15 mouse cellular contexts compared by ENCODE assay signal in genomic region chr5:51584987-51585386, GRCm38 (mm10). TPM values are rescaled to one million over a fixed set of nuclear protein-coding genes. Genes with fewer than 3 reads are reported as not detected.
DNase-seq lines count a peak whose midpoint lies in the region; ATAC-seq lines count a peak whose summit lies in the region.
"Had no signal": no experiment of that assay in that cellular context is flagged by ENCODE, and none has a peak within 500 bp of the region (broad histone marks: within the 10 kb centered on the region; RNA-seq: fewer than 3 reads in every experiment).

No protein-coding gene starts in this region.

- no peaks in the 10 kb centered on the region for H3K27me3 ChIP-seq in neural tube, embryonic 11.5 days (ENCODE audit: control insufficient read depth, insufficient read depth, low read length)
- no peaks in the 10 kb centered on the region for H3K27me3 ChIP-seq in intestine, embryonic 16.5 days (replicated peaks; ENCODE audit: control insufficient read depth, insufficient read depth, low read length)
- no peaks in the 10 kb centered on the region for H3K27me3 ChIP-seq in stomach, embryonic 16.5 days (ENCODE audit: control insufficient read depth, insufficient read depth, low read length)
- H3K27me3 ChIP-seq in heart, embryonic 12.5 days (replicated peaks) = no peaks in the 10 kb centered on the region
- H3K27me3 ChIP-seq: embryonic facial prominence, embryonic 12.5 days; neural tube, embryonic 15.5 days had no signal

- peak; percentile 22 for DNase-seq in adrenal gland, postnatal 14 days
- no peak for DNase-seq in adrenal gland, postnatal 25 days
- DNase-seq in neural tube, embryonic 11.5 days (ENCODE audit: low spot score) = peak; percentile 23
- no peak for DNase-seq in neural tube, embryonic 10.5 days (ENCODE audit: extremely low spot score, low spot score)
- no peak for DNase-seq in left cerebral cortex, postnatal 10 days (ENCODE audit: extremely low spot score in 1 of 2, low spot score in 2 of 2)
- DNase-seq: cerebellum, adult 9-11 months; gastrocnemius, postnatal 14 days; lung, embryonic 14.5 days; thymus, postnatal 4 days had no signal

- no peaks in the 10 kb centered on the region for H3K36me3 ChIP-seq in neural tube, embryonic 11.5 days (ENCODE audit: control insufficient read depth, insufficient read depth, low read length)
- no peaks in the 10 kb centered on the region for H3K36me3 ChIP-seq in intestine, embryonic 16.5 days (ENCODE audit: control insufficient read depth, insufficient read depth, low read length)
- H3K36me3 ChIP-seq in stomach, embryonic 16.5 days (ENCODE audit: control insufficient read depth, insufficient read depth, low read length) = no peaks in the 10 kb centered on the region
- H3K36me3 ChIP-seq in heart, embryonic 12.5 days = no peaks in the 10 kb centered on the region
- H3K36me3 ChIP-seq: embryonic facial prominence, embryonic 12.5 days; heart, embryonic 10.5 days; neural tube, embryonic 15.5 days had no signal

- no peaks in the 10 kb centered on the region; the same call in 1 of the 2 replicates for H3K4me1 ChIP-seq in neural tube, embryonic 11.5 days (ENCODE audit: control insufficient read depth, insufficient read depth, low read length)
- H3K4me1 ChIP-seq in intestine, embryonic 16.5 days (ENCODE audit: control insufficient read depth, insufficient read depth, low read length) = peaks cover 3% of the 10 kb centered on the region
- peaks cover 9% of the 10 kb centered on the region for H3K4me1 ChIP-seq in stomach, embryonic 16.5 days (ENCODE audit: control insufficient read depth, insufficient read depth, low read length)
- H3K4me1 ChIP-seq in heart, embryonic 12.5 days (replicated peaks) = peaks cover 22% of the 10 kb centered on the region
- H3K4me1 ChIP-seq: embryonic facial prominence, embryonic 12.5 days had no signal

- no peak for ATAC-seq in neural tube, embryonic 11.5 days (ENCODE audit: insufficient read depth, low FRiP score, low TSS enrichment)
- peak; percentile 80 for ATAC-seq in intestine, embryonic 16.5 days
- ATAC-seq in stomach, embryonic 16.5 days (ENCODE audit: insufficient read depth, low FRiP score) = no peak
- no peak for ATAC-seq in heart, embryonic 12.5 days (ENCODE audit: insufficient number of reproducible peaks, low FRiP score)

- intact Hi-C loops in left cerebral cortex, postnatal 10 days (cut with DNase I) = no loop called here

- no peak overlapping the region for H3K27ac ChIP-seq in neural tube, embryonic 11.5 days (ENCODE audit: low read depth, low read length)
- peak overlapping the region; percentile 11; the same call in 1 of the 2 replicates for H3K27ac ChIP-seq in intestine, embryonic 16.5 days (ENCODE audit: low read length)
- H3K27ac ChIP-seq in stomach, embryonic 16.5 days (ENCODE audit: low read length) = peak overlapping the region; percentile 38; the same call in 1 of the 2 replicates
- H3K27ac ChIP-seq in heart, embryonic 12.5 days (ENCODE audit: poor library complexity, severe bottlenecking) = no peak overlapping the region
- H3K27ac ChIP-seq: embryonic facial prominence, embryonic 12.5 days; heart, embryonic 10.5 days; neural tube, embryonic 15.5 days had no signal

- no peak overlapping the region for H3K4me2 ChIP-seq in neural tube, embryonic 11.5 days (ENCODE audit: low read depth)
- no peak overlapping the region for H3K4me2 ChIP-seq in intestine, embryonic 16.5 days (ENCODE audit: low read depth, low read length)
- H3K4me2 ChIP-seq in stomach, embryonic 16.5 days (ENCODE audit: low read depth, low read length) = peak overlapping the region; percentile 13; the same call in 1 of the 2 replicates
- no peak overlapping the region for H3K4me2 ChIP-seq in heart, embryonic 12.5 days
- H3K4me2 ChIP-seq: embryonic facial prominence, embryonic 12.5 days; lung, embryonic 14.5 days; neural tube, embryonic 15.5 days had no signal

- no peaks in the 10 kb centered on the region for H3K9me3 ChIP-seq in neural tube, embryonic 11.5 days (ENCODE audit: control insufficient read depth, low read length)
- H3K9me3 ChIP-seq in intestine, embryonic 16.5 days (ENCODE audit: control insufficient read depth, low read length) = no peaks in the 10 kb centered on the region
- no peaks in the 10 kb centered on the region for H3K9me3 ChIP-seq in stomach, embryonic 16.5 days (replicated peaks; ENCODE audit: control insufficient read depth, low read length)
- H3K9me3 ChIP-seq in heart, embryonic 12.5 days (replicated peaks) = no peaks in the 10 kb centered on the region
- H3K9me3 ChIP-seq: embryonic facial prominence, embryonic 12.5 days; heart, embryonic 10.5 days; neural tube, embryonic 15.5 days had no signal

- H3K4me3 ChIP-seq in neural tube, embryonic 11.5 days (ENCODE audit: low read depth, low read length) = no peak overlapping the region
- no peak overlapping the region for H3K4me3 ChIP-seq in intestine, embryonic 16.5 days (ENCODE audit: low read length)
- H3K4me3 ChIP-seq in stomach, embryonic 16.5 days (replicated peaks; ENCODE audit: low read length) = no peak overlapping the region
- H3K4me3 ChIP-seq in heart, embryonic 12.5 days = no peak overlapping the region
- H3K4me3 ChIP-seq: embryonic facial prominence, embryonic 12.5 days; heart, embryonic 10.5 days; neural tube, embryonic 15.5 days had no signal

- no peak overlapping the region for H3K9ac ChIP-seq in neural tube, embryonic 11.5 days (ENCODE audit: low read length)
- H3K9ac ChIP-seq in intestine, embryonic 16.5 days (ENCODE audit: low read depth, low read length) = 0 out of 2 replicates have a peak overlapping the region, but pooled peaks have one; percentile 2
- H3K9ac ChIP-seq in stomach, embryonic 16.5 days (ENCODE audit: low read length) = no peak overlapping the region
- no peak overlapping the region for H3K9ac ChIP-seq in heart, embryonic 12.5 days
- H3K9ac ChIP-seq: embryonic facial prominence, embryonic 12.5 days; lung, embryonic 14.5 days; neural tube, embryonic 15.5 days had no signal

- 38% methylated on average over 6 of the region's 6 CpGs for WGBS in neural tube, embryonic 11.5 days
- WGBS in intestine, embryonic 16.5 days = 37% methylated on average over 6 of the region's 6 CpGs
- WGBS in stomach, embryonic 16.5 days = 31% methylated on average over 6 of the region's 6 CpGs
- 41% methylated on average over 6 of the region's 6 CpGs for WGBS in heart, embryonic 12.5 days

RNA-seq across cellular contexts. Expression of gene Ppargc1a, which starts 17.5 kb away (rescaled TPM):
- 15.1 and 31.2 TPM in 2 replicates for total RNA-seq in adrenal gland, postnatal 14 days (2021)
- 4.8 and 9.2 TPM in 2 replicates for total RNA-seq in adrenal gland, postnatal 25 days (2021)
- 2.3 and 3.1 TPM in 2 replicates for polyA plus RNA-seq in neural tube, embryonic 11.5 days (2014; fragmentation: Nextera tagmentation; extraction: Ambion mirVana)
- polyA plus RNA-seq in intestine, embryonic 16.5 days (2015; fragmentation: Nextera tagmentation; extraction: Ambion mirVana) = 8.9 and 10.5 TPM in 2 replicates
- 6.1 and 6.7 TPM in 2 replicates for polyA plus RNA-seq in stomach, embryonic 16.5 days (2015; fragmentation: Nextera tagmentation; extraction: Ambion mirVana)
- total RNA-seq in left cerebral cortex, postnatal 10 days (2021) = 10 to 100 TPM; 43.4 to 47.3 TPM
- 51.5 and 53.5 TPM in 2 replicates for polyA plus RNA-seq in heart, embryonic 12.5 days (2016; fragmentation: Nextera tagmentation; extraction: Ambion mirVana)

Comparison
In these comparisons a context has a peak if more than half of its experiments do, and no peak if none do; other contexts are left out.
1. DNase-seq: peak in adrenal gland, postnatal 14 days (single experiment) and neural tube, embryonic 11.5 days (single experiment); none in adrenal gland, postnatal 25 days (single experiment), neural tube, embryonic 10.5 days (single experiment) and left cerebral cortex, postnatal 10 days (0 of 2).
2. H3K27ac ChIP-seq: peak in intestine, embryonic 16.5 days (single experiment) and stomach, embryonic 16.5 days (single experiment); none in neural tube, embryonic 11.5 days (single experiment) and heart, embryonic 12.5 days (single experiment).